Mouse (Mus musculus): ENCODE measurements around the gene Lama2.

DNA sequence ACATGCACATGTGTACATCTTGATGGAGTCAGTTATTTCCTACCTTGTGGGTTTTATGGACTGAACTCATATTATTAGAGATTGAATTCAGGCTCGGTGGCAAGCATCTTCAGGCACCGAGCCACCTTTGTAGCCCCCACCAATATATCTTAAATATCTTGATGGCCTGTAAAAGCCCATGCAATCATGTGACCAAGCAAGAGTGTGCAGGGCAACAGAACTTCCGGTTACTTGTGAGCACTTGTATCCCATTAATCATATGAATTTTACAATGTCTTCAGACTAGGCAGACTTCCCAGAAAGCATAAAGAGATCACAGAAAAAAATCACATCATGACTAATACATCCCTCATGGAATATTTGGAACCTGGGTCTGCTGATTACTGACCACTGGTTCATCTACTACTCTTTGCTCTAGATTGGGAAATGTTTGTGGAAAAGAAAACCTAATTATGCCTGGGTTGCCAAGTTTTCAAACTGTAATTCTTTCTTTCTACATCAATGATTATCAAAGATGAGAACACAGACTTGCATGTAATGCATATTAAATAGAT lies 517.7 kb downstream of the Lama2 start:
- TF ChIP-seq NELFE (IDR thresholded peaks at IDR 0.05; ENCODE audit: low read depth, low read length) (no peak), EP300 (IDR thresholded peaks at IDR 0.05; ENCODE audit: low read depth in 1 of 2, low read length in 2 of 2) (no peak), POLR2AphosphoS2 (IDR thresholded peaks at IDR 0.05; ENCODE audit: low read length) (no peak)

All from MEL (cell line).